In the genomic region with DNA sequence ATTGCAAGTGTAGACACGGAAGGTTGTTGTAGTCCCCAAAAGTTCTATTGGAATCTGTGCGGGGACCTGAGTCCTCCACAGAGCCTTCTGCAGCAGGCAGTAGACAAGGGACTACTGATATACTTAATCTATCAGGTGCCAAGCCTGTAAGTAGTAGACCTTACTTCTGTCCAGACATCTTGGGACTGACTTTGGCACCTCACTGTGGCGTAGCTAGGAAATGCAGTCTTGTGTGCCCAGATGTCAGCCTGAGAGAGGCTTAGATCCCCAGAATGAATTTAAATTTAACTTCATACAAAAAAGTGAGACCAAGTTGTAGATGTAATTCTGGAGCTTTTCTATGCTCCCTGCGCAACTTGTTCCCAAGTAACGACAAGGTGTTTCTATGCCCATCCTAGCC, we compare ENCODE assay signal across 11 mouse cellular contexts. TPM values are rescaled to one million over a fixed set of nuclear protein-coding genes. Genes with fewer than 3 reads are reported as not detected.
A peak's percentile ranks its signal among the peaks of the same experiment; 100 is the strongest.
DNase-seq lines count a peak whose midpoint lies in the region; ATAC-seq and TF ChIP-seq lines count a peak whose summit lies in the region.
"Had no signal": no experiment of that assay in that cellular context is flagged by ENCODE, and none has a peak within 500 bp of the region (broad histone marks: within the 10 kb centered on the region; RNA-seq: fewer than 3 reads in every experiment).

No protein-coding gene starts in this region.

- no peak overlapping the region for H3K9ac ChIP-seq in forebrain, embryonic 16.5 days (replicated peaks; ENCODE audit: low read depth, low read length)
- H3K9ac ChIP-seq in forebrain, embryonic 14.5 days (ENCODE audit: low read length), result no peak overlapping the region
- H3K9ac ChIP-seq: embryonic facial prominence, embryonic 15.5 days had no signal

- 90% methylated on average over 5 of the region's 5 CpGs for WGBS in forebrain, embryonic 16.5 days
- 95% methylated on average over 5 of the region's 5 CpGs for WGBS in forebrain, embryonic 14.5 days

- H3K9me3 ChIP-seq in E14TG2a.4 (ENCODE audit: low read length), result no peaks in the 10 kb centered on the region
- no peaks in the 10 kb centered on the region for H3K9me3 ChIP-seq in forebrain, embryonic 16.5 days (ENCODE audit: control insufficient read depth, low read length)
- no peaks in the 10 kb centered on the region for H3K9me3 ChIP-seq in forebrain, embryonic 14.5 days (replicated peaks; ENCODE audit: control insufficient read depth, low read length)
- H3K9me3 ChIP-seq: embryonic facial prominence, embryonic 15.5 days; midbrain, embryonic 10.5 days had no signal

- H3K4me1 ChIP-seq in E14TG2a.4 (replicated peaks; ENCODE audit: low read depth, low read length), result no peaks in the 10 kb centered on the region; the same call in 1 of the 2 replicates
- H3K4me1 ChIP-seq in forebrain, embryonic 16.5 days (replicated peaks; ENCODE audit: control insufficient read depth, insufficient read depth, low read length), result no peaks in the 10 kb centered on the region
- H3K4me1 ChIP-seq in forebrain, embryonic 14.5 days (ENCODE audit: control insufficient read depth, insufficient read depth, low read length), result no peaks in the 10 kb centered on the region
- H3K4me1 ChIP-seq: embryonic facial prominence, embryonic 15.5 days; midbrain, embryonic 10.5 days had no signal

- TF ChIP-seq POLR2A in brain, embryonic 14.5 days (IDR thresholded peaks at IDR 0.05; ENCODE audit: borderline replicate concordance, extremely low read depth, insufficient read depth, insufficient read length, poor library complexity, severe bottlenecking), result no peak

- no peak overlapping the region for H3K27ac ChIP-seq in layer of hippocampus, adult 2 months
- no peak overlapping the region for H3K27ac ChIP-seq in forebrain, embryonic 16.5 days (ENCODE audit: low read length)
- no peak overlapping the region for H3K27ac ChIP-seq in forebrain, embryonic 14.5 days (ENCODE audit: low read depth, low read length)
- H3K27ac ChIP-seq: embryonic facial prominence, embryonic 15.5 days; midbrain, embryonic 10.5 days had no signal

- no peak overlapping the region for H3K4me2 ChIP-seq in forebrain, embryonic 16.5 days (ENCODE audit: low read length)
- H3K4me2 ChIP-seq in forebrain, embryonic 14.5 days (ENCODE audit: low read length), result no peak overlapping the region
- H3K4me2 ChIP-seq: embryonic facial prominence, embryonic 15.5 days had no signal

- H3K27me3 ChIP-seq in E14TG2a.4 (ENCODE audit: insufficient read depth, low read length), result no peaks in the 10 kb centered on the region
- H3K27me3 ChIP-seq in forebrain, embryonic 16.5 days (replicated peaks; ENCODE audit: control insufficient read depth, insufficient read depth, low read length), result no peaks in the 10 kb centered on the region
- H3K27me3 ChIP-seq in forebrain, embryonic 14.5 days (replicated peaks; ENCODE audit: control insufficient read depth, insufficient read depth, low read length), result no peaks in the 10 kb centered on the region
- H3K27me3 ChIP-seq: embryonic facial prominence, embryonic 15.5 days had no signal

- H3K36me3 ChIP-seq in E14TG2a.4 (ENCODE audit: insufficient read depth, low read length), result no peaks in the 10 kb centered on the region
- no peaks in the 10 kb centered on the region for H3K36me3 ChIP-seq in forebrain, embryonic 16.5 days (ENCODE audit: control insufficient read depth, insufficient read depth)
- no peaks in the 10 kb centered on the region for H3K36me3 ChIP-seq in forebrain, embryonic 14.5 days (ENCODE audit: control insufficient read depth, insufficient read depth, low read length)
- H3K36me3 ChIP-seq: embryonic facial prominence, embryonic 15.5 days; midbrain, embryonic 10.5 days had no signal

- TF ChIP-seq CTCF in layer of hippocampus, adult 2 months (conservative IDR thresholded peaks at IDR 0.05), result peak; percentile 57
- peak; percentile 27 for TF ChIP-seq CTCF in E14TG2a.4 (conservative IDR thresholded peaks at IDR 0.05; ENCODE audit: low read length)
- peak; percentile 15; the same call in 1 of the 2 replicates for TF ChIP-seq CTCF in brain, embryonic 14.5 days (IDR thresholded peaks at IDR 0.05; ENCODE audit: borderline replicate concordance, extremely low read depth, insufficient read depth, insufficient read length)

- peak; percentile 11 for DNase-seq in cerebellum, postnatal 14 days
- DNase-seq in layer of hippocampus, adult 2 months (ENCODE audit: low spot score in 2 of 2), result no peak
- no peak for DNase-seq in layer of hippocampus, postnatal 36 days
- DNase-seq in brain, embryonic 14.5 days (ENCODE audit: low read depth), result no peak
- DNase-seq in forebrain, embryonic 14.5 days (ENCODE audit: low spot score), result no peak

- no peak for ATAC-seq in cerebellum, adult (ENCODE audit: insufficient number of reproducible peaks, low FRiP score, low TSS enrichment)
- no peak for ATAC-seq in forebrain, embryonic 16.5 days
- ATAC-seq in forebrain, embryonic 14.5 days, result no peak

- no peak overlapping the region for H3K4me3 ChIP-seq in layer of hippocampus, adult 2 months
- H3K4me3 ChIP-seq in E14TG2a.4 (replicated peaks; ENCODE audit: low read length), result no peak overlapping the region
- no peak overlapping the region for H3K4me3 ChIP-seq in forebrain, embryonic 16.5 days (replicated peaks; ENCODE audit: low read length)
- no peak overlapping the region for H3K4me3 ChIP-seq in forebrain, embryonic 14.5 days (ENCODE audit: low read depth, low read length)
- H3K4me3 ChIP-seq: embryonic facial prominence, embryonic 15.5 days; midbrain, embryonic 10.5 days had no signal

RNA-seq across cellular contexts. Expression of a gene that starts 33.2 kb away (rescaled TPM):
- 1 to 10 TPM; 2.5 to 2.9 TPM for total RNA-seq in layer of hippocampus, adult 2 months (2021)
- 1 to 10 TPM; 1.7 to 2.8 TPM for total RNA-seq in layer of hippocampus, postnatal 36 days (2021)
- polyA plus RNA-seq in brain, embryonic 14.5 days (2012; rRNA removed), result 0.18 and 0.64 TPM in 2 replicates
- polyA plus RNA-seq in forebrain, embryonic 16.5 days (2015; fragmentation: Nextera tagmentation; extraction: Ambion mirVana), result 0.33 and 0.37 TPM in 2 replicates
- 0.11 and 0.35 TPM in 2 replicates for polyA plus RNA-seq in forebrain, embryonic 14.5 days (2014; fragmentation: Nextera tagmentation; extraction: Ambion mirVana)
- polyA plus RNA-seq: neural tube, embryonic 11.5 days had no signal

RNA-seq across cellular contexts. Expression of a gene that starts 50.0 kb away (rescaled TPM):
- total RNA-seq in layer of hippocampus, adult 2 months (2021), result 1 to 10 TPM; 3.8 to 4.1 TPM
- total RNA-seq in layer of hippocampus, postnatal 36 days (2021), result 1 to 10 TPM; 3.0 to 4.2 TPM
- polyA plus RNA-seq in brain, embryonic 14.5 days (2012; rRNA removed), result 0.29 and 0.44 TPM in 2 replicates
- 0.25 and 0.37 TPM in 2 replicates for polyA plus RNA-seq in forebrain, embryonic 16.5 days (2015; fragmentation: Nextera tagmentation; extraction: Ambion mirVana)
- polyA plus RNA-seq in forebrain, embryonic 14.5 days (2014; fragmentation: Nextera tagmentation; extraction: Ambion mirVana), result 0.08 and 0.19 TPM in 2 replicates

Comparison
In these comparisons a context has a peak if more than half of its experiments do, and no peak if none do; other contexts are left out.
1. DNase-seq: peak in cerebellum, postnatal 14 days (2 of 2); none in layer of hippocampus, adult 2 months (0 of 2), layer of hippocampus, postnatal 36 days (0 of 2), brain, embryonic 14.5 days (single experiment) and forebrain, embryonic 14.5 days (single experiment).
2. Peak in every context shown above with its lines, with median percentiles within 50 percentile points of each other: CTCF ChIP-seq.